Mouse (Mus musculus) lung, postnatal 25 days (tissue): ENCODE data around the gene Pex14.
A peak's percentile ranks its signal among the peaks of the same experiment; 100 is the strongest.
"Not testable (repeated sequence)": the region's sequence is repeated elsewhere in the genome, so short reads cannot be mapped to it uniquely, and the experiment has no call there.

Experiments
- DNase-seq: peaks from one replicate; pipeline ENCODE4 v3.0.0; 2022; ENCODE audit warnings: low spot score

The Pex14 gene

GRCm38 (mm10) chr4:149099369-149100017 is at the start of gene Pex14:
Gene Pex14, minus strand, starts transcription at chr4:149099876.
- peak; percentile 92 for DNase-seq

GRCm38 (mm10) chr4:149149196-149149595 is 49.5 kb upstream of the Pex14 start:
- DNase-seq = no peak

- no peak for DNase-seq
These were observed 48.4 kb upstream of the Pex14 start for GRCm38 (mm10) chr4:149148084-149148483.

GRCm38 (mm10) chr4:149147528-149147927 is 47.9 kb upstream of the Pex14 start:
- DNase-seq = no peak

- no peak for DNase-seq
These were observed 45.5 kb upstream of the Pex14 start for GRCm38 (mm10) chr4:149145151-149145550.

- DNase-seq = peak; percentile 86
These were observed 44.8 kb upstream of the Pex14 start for GRCm38 (mm10) chr4:149144459-149144858.

- no peak for DNase-seq
These were observed 43.9 kb upstream of the Pex14 start for GRCm38 (mm10) chr4:149143594-149143993.

GRCm38 (mm10) chr4:149138515-149138914 is 38.8 kb upstream of the Pex14 start:
- no peak for DNase-seq

- DNase-seq = peak; percentile 83
These were observed 37.5 kb upstream of the Pex14 start, which contains the start of gene Cenps for GRCm38 (mm10) chr4:149136982-149137770. Gene Cenps, minus strand, starts transcription at chr4:149137629.

GRCm38 (mm10) chr4:149136116-149136850 is 36.6 kb upstream of the Pex14 start:
- DNase-seq = no peak

GRCm38 (mm10) chr4:149133395-149133794 is 33.7 kb upstream of the Pex14 start:
- no peak for DNase-seq

GRCm38 (mm10) chr4:149131789-149132565 is 32.3 kb upstream of the Pex14 start:
- peak; percentile 17 for DNase-seq

- no peak for DNase-seq
These were observed 31.5 kb upstream of the Pex14 start for GRCm38 (mm10) chr4:149131021-149131752.

GRCm38 (mm10) chr4:149128467-149128866 is 28.8 kb upstream of the Pex14 start:
- DNase-seq = no peak

GRCm38 (mm10) chr4:149126663-149127062 is 27.0 kb upstream of the Pex14 start, which contains the start of gene Cort:
Gene Cort, minus strand, starts transcription at chr4:149126763.
- no peak for DNase-seq

- no peak for DNase-seq
These were observed 26.4 kb upstream of the Pex14 start for GRCm38 (mm10) chr4:149126115-149126509.

GRCm38 (mm10) chr4:149125341-149126114 is 25.9 kb upstream of the Pex14 start:
- DNase-seq = no peak

GRCm38 (mm10) chr4:149123432-149123831 is 23.8 kb upstream of the Pex14 start:
- no peak for DNase-seq

- DNase-seq = not testable (repeated sequence)
These were observed 20.4 kb upstream of the Pex14 start for GRCm38 (mm10) chr4:149119978-149120562.
